Mouse (Mus musculus): ENCODE data around the gene Acap2. TPM values are rescaled to one million over a fixed set of nuclear protein-coding genes. Genes with fewer than 3 reads are reported as not detected.

Acap2 gene
- total RNA-seq, 2 experiments from 2014 or later, result 9.6 to 17.4 TPM

DNA sequence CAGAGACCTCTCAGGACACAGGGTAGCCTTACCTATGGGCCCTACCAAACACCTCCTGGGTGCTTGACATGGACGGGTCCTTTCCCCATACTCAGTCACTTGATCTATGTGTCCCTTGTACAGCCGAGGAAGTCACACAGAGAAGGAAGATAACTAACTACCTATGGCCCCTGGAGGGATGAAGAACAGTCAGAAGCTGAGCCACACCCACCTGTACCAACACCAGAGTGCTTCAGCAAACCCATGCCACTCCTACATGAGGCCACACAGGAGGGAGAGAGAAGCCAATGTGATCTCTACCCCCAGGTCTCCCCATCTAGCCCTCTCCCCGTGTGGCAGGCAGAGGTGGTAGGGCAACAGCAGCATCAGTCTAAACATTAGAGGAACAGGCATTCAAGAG is 138.1 kb downstream of the Acap2 start:
- no peak for ATAC-seq (replicated peaks; ENCODE audit: low FRiP score, low TSS enrichment, poor library complexity, severe bottlenecking)

DNA sequence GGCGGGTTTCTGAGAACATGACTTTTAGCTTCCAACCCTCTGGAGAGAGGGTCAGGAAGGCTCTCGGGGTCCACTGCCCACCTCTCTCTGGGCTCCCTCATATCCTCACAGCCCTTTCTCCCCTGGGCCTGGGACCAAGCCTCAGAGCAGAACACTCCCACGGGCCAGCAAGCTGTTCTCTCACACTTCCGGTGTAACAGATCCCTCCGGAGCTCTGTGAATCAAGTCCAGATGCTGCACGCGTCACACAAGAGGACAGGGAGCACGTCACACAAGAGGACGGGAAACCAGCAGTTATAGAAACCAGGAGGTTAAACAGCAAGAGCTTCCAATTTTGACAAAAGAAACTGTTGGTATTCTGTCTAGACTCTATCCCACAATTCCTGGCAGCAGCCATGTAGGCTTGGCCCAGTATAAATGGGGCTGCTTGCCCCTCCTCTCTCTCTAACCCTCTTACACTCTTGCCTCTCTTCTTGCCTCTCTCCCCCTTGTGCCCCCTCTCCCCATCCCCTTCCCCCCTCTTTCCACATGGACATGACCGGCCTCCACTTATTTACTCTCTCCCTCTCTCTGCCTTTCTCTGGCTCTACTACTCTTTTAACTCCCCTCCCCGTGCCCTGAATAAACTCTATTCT is 139.7 kb downstream of the Acap2 start:
- ATAC-seq (replicated peaks; ENCODE audit: low FRiP score, low TSS enrichment, poor library complexity, severe bottlenecking), result no peak

DNA sequence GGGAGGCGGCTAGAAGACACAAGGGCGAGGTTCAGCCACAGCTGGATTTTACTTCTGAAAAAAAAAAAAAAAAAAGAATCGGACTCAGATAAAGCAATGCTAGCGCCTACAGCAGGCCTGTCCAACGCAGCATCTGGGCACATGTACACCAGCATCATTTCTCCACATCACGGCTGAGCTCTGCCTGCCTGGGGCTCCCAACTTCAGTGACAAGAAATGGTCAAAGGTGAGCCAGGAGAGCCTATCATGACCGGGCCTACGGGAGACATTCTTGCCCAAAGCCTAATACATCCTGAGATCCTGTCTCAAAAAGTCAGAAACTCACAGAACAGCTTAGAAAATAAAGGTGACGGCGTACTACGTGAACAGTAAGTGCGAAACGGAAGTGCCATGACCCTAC is 140.3 kb downstream of the Acap2 start:
- no peak for ATAC-seq (replicated peaks; ENCODE audit: low FRiP score, low TSS enrichment, poor library complexity, severe bottlenecking)

DNA sequence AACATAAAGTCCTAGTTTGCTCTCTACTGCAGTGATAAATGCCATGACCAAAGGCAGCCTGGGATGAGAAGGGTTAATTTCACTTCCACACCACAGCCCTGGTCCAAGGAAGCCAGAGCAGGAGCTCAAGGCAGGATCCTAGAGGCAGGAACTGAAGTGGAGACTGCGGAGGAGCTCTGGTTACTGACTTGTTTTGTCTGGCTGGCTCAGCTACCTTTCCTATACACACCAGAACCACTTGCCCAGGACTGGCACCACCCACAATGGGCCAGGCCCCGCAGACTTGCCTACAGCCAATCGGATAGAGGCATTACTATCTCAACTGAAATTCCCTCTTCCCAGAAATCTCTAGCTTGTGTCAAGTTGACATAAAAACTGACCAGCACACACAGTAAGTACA is 140.8 kb downstream of the Acap2 start:
- no peak for ATAC-seq (replicated peaks; ENCODE audit: low FRiP score, low TSS enrichment, poor library complexity, severe bottlenecking)

DNA sequence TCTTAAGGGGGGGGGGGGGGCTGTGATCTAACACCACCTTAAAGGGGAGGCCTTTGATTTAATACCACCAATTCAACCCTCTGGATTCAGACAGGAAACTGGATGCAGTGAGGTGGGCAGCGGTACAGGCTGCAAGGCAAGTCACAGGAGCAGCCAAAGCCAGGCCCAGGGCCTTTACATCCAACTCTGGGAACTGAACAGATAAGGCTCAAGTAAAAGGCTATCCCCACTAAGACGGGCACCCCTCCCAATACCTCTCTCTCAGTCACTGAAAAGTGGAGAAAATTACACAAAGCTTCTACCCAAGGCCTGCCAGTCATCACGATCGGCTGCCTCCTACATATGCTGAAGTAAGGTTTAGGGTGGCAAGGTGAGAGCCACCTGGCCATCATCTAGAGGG is 141.3 kb downstream of the Acap2 start:
- no peak for ATAC-seq (replicated peaks; ENCODE audit: low FRiP score, low TSS enrichment, poor library complexity, severe bottlenecking)

DNA sequence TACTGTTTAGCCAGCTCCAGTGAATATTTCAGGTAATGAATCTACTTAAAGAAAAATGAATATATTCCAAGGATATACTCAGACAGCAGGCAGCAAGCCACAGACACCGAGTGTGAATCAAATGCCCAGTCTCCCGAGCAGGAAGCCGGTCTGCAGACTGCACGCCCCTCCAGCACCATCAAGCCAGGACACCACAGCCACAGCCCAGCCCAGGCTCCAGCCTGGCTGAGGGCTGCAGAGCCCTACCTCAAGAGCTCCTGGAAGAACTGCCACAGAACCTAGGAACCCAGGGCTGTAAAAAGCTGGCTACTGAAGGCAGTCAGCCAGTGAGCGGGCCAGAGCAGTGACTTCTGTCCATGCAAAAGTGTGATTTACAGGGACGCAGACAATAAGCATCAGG is 148.2 kb downstream of the Acap2 start:
- ATAC-seq (replicated peaks; ENCODE audit: low FRiP score, low TSS enrichment, poor library complexity, severe bottlenecking), result no peak

DNA sequence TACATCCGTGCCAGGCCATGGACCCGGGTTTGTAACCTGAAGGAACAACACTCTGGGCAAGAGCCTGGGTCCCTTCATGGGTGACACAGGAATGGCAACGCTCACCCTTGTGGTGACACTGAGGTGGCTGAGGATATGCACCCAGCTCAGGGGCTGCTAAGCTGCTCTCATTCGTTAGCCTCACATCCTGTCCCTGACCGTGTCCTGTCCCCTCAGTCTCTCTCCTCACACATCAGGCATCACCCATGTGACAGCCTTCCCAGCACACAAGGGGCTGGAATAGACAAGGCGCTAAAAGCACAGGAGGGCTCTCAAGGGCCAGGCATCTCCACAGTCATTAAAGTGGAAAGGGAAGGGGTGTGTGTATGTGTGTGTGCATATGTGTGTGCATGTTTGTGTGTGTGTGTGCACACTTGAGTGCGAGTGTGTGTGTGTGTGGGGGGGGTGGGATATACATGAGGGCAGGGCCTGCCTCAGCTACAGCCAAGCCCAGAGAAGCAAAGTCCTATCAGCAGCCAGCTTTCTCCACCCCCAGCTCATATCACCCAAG is 148.8 kb downstream of the Acap2 start:
- ATAC-seq (replicated peaks; ENCODE audit: low FRiP score, low TSS enrichment, poor library complexity, severe bottlenecking), result no peak

DNA sequence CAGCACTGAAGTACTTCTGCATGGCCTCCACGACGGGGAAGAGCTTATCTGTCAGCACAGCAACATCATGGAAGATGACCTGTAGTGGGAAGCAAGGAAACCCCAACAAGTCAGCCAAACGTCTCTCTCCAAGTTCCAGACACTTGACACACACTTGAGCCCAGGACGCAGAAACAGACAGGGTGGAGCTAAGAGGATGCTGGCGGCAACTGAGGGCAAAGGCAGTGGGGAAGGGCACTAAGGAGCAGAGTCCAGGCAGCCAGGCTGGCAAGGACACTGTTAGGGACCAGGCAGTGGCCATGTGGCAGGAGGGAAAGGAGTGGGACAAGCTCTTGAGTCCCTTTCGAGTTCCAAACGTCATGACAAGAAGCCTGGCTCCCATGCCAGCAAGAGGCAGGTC is 150.3 kb downstream of the Acap2 start:
- no peak for ATAC-seq (replicated peaks; ENCODE audit: low FRiP score, low TSS enrichment, poor library complexity, severe bottlenecking)

DNA sequence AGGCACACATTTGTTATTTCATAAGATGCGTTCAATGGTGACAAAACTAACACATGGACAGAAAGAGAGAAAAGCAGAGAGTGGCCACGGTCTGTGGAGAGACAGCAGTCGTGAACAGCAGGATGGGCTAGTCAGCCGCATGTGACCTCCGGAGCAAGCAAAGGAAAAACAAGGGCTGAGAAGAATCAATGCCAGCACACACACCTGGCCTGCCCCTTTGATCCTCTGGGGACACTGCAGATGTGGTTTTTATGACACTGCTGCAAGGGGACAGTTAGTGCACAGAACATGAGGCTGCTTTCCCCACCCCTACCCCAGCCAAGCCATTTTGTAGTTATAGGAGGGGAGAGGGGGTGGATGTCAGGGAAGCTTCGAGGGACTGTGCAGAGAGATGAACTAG is 152.9 kb downstream of the Acap2 start:
- no peak for ATAC-seq (replicated peaks; ENCODE audit: low FRiP score, low TSS enrichment, poor library complexity, severe bottlenecking)

DNA sequence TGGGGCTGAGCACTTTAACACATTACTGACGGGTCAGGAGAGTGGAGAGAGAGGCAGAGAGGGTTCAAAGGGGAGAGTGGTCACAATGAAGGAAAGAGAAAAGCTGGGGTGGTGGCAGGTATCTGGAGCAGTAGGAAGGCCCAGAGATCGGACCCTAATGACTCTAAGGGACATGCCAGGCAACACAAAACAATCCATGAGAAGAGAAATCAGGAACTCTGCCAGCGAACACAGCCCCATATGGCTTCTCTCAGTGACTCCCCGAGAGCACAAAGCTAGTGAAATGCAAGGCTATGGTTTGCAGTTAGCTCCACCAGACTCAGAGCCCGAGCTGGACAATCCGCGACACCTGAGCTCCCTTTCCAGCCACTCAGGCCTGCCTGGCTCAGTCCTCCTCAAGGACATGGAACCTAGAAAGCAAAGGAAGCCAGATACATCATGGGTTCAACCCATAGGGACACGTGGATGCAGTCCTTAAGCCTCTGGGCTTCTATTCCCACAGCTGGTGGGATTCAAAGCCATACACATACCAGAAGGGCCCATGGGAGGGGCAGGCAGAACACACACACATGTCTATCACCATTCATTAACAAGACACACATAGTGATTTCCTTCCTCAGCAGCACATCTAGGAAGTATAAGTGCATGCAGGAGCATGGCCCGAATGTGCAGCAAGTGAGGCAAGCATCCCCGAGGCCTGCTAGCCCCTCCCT is 153.7 kb downstream of the Acap2 start:
- no peak for ATAC-seq (replicated peaks; ENCODE audit: low FRiP score, low TSS enrichment, poor library complexity, severe bottlenecking)

DNA sequence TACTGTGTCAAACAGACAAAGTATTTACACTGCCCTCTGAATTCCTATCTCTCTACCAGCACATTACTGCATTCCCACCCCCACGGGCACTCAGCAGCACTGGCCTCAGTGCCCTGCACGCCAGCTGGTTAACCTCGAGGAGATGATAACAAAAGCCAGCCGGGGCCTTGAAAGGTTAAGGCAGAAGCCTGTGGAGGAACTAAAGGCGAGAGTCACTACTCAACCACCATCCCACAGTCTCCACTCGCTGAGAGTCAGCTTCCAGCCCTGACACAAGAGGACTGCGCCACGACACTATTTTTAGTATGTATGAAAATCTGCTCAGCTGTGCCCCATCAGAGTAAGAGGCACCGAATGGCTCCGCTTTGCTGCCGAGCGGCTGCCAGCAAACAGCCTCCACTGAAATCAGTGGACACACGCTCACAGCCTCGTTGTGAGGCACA is 154.8 kb downstream of the Acap2 start:
- peak; percentile 87 for ATAC-seq (replicated peaks; ENCODE audit: low FRiP score, low TSS enrichment, poor library complexity, severe bottlenecking)

DNA sequence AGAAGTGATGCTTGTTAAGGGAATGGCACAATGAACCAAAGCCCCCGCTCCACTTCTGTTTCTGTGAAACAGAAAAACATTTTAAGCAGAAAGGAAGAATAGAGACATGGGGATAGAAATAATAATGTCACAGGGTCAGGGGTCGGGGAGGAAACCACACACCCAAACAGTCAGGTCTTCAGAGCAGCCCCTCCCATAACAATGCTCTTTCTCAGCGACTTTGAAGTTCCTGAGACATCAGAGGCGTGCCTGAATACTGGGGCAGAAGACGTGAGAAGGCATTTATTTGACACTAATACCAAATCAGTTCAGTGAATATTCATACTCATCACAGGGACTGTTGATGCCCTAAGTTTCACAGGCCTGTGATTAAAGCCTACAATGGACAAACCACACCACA is 155.8 kb downstream of the Acap2 start:
- no peak for ATAC-seq (replicated peaks; ENCODE audit: low FRiP score, low TSS enrichment, poor library complexity, severe bottlenecking)

DNA sequence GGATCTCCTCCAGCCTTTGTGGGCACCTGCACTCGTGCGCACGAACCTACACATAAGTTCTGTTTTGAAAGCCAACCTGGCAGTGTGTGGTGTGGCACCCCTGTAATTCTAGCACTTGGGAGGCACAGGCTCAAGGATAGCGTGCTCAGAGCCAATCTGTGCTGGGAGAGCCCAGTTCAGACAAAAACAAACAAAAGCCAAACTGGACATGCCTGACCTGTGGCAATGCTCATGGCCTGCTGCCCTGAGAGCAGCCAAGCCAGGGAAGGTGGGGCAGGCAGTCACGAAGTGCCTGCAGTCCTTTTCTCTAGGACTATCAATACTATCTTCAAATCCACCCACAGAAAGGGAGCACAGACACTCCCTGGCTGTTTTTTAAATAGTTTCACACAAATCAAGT is 157.9 kb downstream of the Acap2 start:
- ATAC-seq (replicated peaks; ENCODE audit: low FRiP score, low TSS enrichment, poor library complexity, severe bottlenecking), result no peak

Other genes starting within 250 kb of the Acap2 start
- gene Xxylt1, start 119.8 kb downstream of the Acap2 start, total RNA-seq (2014; fragmentation: Nextera tagmentation), result 6.1 and 18.1 TPM in 2 replicates
- 6.9 and 8.5 TPM in 2 replicates for gene Xxylt1, start 119.8 kb downstream of the Acap2 start, total RNA-seq (2017)
- 43.3 and 53.4 TPM in 2 replicates for gene Ppp1r2, start 74.0 kb upstream of the Acap2 start, total RNA-seq (2014; fragmentation: Nextera tagmentation)
- gene Ppp1r2, start 74.0 kb upstream of the Acap2 start, total RNA-seq (2017), result 48.4 and 57.5 TPM in 2 replicates
- gene Apod, start 113.6 kb upstream of the Acap2 start, total RNA-seq (2014; fragmentation: Nextera tagmentation), result not detected in 2 replicates
- not detected in 2 replicates for gene Apod, start 113.6 kb upstream of the Acap2 start, total RNA-seq (2017)
- 11.0 and 16.7 TPM in 2 replicates for gene Bdh1, start 221.0 kb upstream of the Acap2 start, total RNA-seq (2014; fragmentation: Nextera tagmentation)
- 23.5 and 47.3 TPM in 2 replicates for gene Bdh1, start 221.0 kb upstream of the Acap2 start, total RNA-seq (2017)